Mouse (Mus musculus) cerebellum, postnatal 36 days (tissue): Measurements from ENCODE around the gene Dlgap1.

ENCODE experiments used
- DNase-seq, 2 experiments: peaks; one replicate each; pipeline ENCODE4 v3.0.0; 2021 to 2022; ENCODE audit warnings: mixed read lengths in 2 of 2

Gene Dlgap1

DNA sequence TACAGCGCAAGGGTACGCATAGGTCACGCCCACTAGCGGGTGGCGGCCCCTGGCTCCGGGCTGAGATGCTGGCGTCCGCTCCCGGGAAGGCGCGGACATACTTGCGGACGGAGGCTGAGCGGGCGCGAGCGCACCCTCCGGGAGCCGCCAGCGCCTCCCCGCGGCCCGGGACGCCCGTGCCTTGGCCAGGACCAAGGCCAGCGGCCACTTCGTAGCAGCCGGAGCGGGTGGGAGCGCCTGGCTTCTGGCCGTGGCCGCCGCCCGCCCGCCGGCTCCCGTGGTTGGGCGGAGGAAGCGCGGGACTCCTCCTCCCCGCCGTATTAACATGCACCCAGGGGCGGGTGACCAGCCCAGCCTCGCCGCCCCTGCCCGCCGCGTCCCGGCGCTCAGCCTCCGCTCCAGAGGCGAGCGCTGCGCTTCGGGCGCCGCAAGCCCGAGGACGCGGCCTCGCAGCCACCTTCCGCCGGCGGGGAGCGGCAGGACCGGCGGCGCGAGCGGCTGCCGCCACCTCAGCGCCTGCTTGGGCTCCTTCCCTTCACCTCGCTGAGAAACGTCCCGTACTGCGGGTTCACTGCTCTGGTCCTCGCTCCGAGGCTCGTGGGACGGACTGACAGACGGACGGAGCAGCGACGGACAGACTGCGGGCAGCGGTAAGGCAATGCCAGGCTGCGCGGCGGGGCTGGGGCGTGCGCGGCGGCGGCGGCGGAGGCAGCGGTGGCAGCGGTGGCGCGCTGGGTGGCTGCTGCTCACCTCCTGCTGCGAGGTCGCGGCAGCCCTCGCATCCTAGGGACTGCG, at the start of gene Dlgap1:
Gene Dlgap1 (plus strand): TSS at position 53 of the 795 bp plus-strand sequence.
- peak; percentile 81 to 88 for DNase-seq

- no peak for DNase-seq
Observed at GRCm38 (mm10) chr17:69954936-69955335, 13.9 kb upstream of the Dlgap1 start.

- peak; percentile 51 to 53 for DNase-seq
Observed at GRCm38 (mm10) chr17:69969816-69970750, 1.2 kb downstream of the Dlgap1 start.

DNA sequence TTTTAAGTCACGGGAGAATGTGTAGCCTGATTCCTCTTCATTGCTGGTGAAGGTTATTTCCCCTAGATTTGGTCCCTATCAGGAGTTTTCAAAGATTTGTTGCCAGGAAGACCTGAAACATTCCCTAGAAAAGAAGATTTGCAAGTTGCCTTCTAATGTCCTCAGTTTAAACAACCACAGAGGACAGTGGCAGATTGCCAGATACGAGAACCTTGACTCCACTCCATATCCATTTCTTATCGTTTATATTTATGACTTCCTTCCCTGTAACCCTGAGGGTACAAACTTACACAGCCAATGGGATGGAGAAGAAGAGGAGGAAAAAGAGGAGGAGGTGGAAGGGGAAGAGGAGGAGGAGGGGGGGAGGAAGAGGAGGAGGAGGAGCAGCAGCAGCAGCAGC, 4.2 kb downstream of the Dlgap1 start:
- DNase-seq: no peak

GRCm38 (mm10) chr17:69973991-69974390, 5.1 kb downstream of the Dlgap1 start:
- DNase-seq: peak; percentile 19 to 33

- DNase-seq: no peak
Observed at GRCm38 (mm10) chr17:69982236-69982923, 13.5 kb downstream of the Dlgap1 start.

DNA sequence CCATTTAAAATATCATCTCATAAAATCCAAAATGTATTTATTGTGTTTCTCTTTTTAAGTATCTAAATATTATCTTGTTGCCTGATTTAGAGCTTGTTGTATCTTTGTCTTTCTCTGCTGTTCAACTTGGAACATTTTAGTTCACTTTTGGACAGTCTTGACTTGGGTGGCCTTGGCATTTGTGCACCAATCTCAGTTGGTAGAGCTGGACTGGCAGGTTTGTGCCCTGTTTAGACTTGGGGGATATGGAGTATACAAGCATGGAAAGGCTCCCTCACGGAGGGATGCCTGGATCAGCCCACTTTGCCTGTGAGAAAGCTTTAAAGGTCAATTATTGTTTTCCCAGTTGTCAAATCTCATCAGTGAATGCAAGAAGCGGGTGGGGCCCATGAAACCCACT, 27.5 kb downstream of the Dlgap1 start:
- DNase-seq: no peak

- peak; percentile 57 to 61 for DNase-seq
Observed at GRCm38 (mm10) chr17:70002026-70002425, 33.2 kb downstream of the Dlgap1 start.

GRCm38 (mm10) chr17:70004628-70005027, 35.8 kb downstream of the Dlgap1 start:
- no peak for DNase-seq

DNA sequence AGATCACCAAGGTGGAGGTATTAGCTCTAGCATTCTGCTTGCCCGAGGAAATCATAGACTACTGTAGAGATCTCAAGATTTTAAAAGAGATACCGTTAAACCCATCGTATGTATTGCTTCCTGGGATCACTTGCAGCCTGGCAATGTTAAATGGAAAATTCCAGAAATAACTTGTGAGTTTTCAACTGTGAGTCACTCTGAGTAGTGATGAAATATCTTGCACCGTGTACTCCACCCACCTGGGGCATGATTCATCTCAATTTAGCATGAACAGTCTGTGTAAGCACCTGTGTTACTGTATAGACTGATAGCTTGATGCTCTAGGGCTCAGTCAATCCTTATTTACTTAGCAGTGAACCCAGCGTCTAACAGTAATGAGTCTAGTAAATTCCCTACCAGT, 38.7 kb downstream of the Dlgap1 start:
- no peak for DNase-seq

DNA sequence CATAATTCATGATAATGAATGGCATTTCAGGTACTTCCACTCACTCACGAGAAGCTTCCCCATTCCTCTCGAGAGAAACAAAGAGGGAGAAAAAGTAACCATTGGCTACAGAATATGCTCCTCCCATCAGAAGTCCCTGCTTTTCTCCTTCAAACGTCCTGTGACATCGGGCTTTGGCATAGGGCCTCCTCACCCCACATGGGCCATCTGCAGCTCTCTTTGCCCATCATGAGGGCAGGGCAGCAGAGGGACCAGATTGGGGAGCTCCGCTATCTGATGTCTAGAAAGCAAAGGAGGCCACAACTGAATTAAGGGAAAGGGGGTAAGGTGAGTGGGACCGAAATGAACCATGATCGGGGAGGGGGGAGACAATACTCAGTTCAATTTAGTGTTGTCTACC, 47.6 kb downstream of the Dlgap1 start:
- peak; percentile 37 to 48 for DNase-seq

DNA sequence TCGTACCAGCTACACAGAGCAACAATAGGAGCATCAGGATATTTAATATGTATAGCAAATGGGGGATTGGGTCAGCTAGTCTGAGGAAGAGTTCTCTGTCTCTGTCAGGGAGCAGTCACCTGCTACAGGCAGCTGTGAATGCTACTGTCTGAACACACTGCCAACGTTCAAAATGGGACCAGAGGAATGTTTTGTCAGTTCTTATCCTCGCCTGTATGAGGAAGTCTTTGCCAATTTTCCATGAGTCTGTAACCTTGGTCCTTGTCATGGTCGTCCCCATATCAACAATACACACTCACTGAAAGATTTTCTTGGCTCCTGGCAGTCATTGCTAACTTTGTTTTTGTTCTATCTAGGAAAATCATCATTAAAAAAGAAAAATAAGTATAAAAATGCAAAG, 51.5 kb downstream of the Dlgap1 start:
- DNase-seq: no peak

DNA sequence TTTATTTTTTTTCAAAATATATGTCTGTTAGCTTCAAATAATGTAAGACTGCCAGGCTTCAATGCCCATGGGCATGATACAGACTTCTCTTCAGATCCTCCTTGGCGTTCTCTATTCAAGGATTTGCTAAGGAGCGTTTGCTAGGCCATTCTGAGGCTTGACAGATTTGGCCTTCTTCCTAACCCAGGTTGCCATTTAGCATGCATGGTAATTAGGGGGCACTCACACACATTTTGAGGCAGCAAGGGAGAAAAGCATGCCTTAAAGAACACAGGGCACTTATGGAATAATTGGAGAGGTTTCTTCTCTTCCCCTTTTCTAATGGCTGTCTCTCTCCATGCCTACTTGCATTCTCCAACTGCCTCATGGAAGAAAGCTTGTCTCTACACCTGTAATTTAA, 53.7 kb downstream of the Dlgap1 start:
- no peak for DNase-seq

DNA sequence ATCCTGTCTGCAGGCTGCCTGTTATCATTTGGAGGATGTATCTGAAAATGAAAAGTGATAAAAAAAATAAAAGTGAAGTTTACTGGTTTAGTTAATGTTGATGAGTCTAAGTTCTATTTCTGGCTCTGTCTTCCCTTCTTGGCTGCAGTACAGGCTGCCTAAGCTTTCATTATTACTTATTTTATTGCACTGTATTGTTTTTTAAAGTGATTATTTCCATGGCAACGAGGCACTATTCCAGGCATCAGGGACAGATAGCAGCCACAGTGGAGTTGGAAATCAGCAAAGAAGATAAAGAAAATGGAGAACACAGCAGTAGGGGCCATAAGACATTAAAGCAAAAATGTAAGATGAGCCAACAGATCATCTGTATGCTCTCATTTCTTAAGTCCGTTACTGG, 66.0 kb downstream of the Dlgap1 start:
- DNase-seq: no peak

DNA sequence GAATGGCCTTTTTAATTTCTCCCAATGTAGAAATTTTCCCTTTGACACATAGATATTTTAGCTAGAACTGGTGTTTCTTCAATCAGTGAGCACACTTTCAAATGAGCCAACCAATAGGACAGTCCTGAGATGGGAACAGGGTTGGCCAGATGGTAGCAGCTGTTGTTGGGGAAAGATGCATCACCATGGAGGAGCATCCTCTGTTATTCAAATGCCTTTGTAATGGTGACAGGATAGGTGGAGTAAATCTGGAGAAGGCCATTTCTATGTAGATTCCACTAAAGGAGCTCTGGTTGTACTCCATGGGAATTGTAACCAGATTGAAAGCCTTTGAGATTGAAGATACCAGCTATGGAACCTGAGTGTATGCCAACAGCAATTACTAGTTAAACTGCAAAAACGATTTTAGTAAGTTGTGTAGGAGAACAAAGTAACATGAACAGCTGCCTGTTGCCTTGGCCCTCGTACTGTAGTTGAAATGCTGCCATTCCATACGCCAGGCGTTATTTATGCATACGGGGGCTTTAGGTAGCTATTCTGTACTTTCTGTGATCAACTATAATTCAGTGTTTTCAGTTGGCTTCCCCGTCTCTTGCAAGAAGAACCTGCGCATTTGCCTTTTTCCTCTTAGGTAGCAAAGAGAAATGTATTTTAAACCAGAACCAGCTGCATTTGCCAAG, 72.0 kb downstream of the Dlgap1 start:
- DNase-seq: no peak

GRCm38 (mm10) chr17:70068281-70068680, 99.4 kb downstream of the Dlgap1 start:
- DNase-seq: no peak

GRCm38 (mm10) chr17:70072066-70072465, 103.2 kb downstream of the Dlgap1 start:
- DNase-seq: peak; percentile 78 to 86

DNA sequence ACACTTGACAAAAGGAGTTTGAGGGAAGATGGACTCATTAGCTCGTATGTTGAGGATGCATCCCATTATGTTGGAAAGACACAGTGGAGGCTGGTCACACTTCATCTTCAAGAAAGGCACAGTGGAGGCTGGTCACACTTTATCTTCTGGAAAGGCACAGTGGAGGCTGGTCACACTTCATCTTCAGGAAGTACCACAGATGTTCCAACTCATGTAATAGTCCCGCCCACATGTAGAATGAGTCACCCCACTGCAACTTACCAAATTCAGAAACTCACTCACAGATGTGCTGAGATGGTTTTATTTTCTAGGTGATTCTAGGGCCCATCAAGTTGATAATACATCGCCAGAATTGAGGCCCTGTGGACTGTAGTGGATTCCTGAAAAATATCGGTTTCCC, 119.3 kb downstream of the Dlgap1 start:
- DNase-seq: no peak

GRCm38 (mm10) chr17:70090737-70091136, 121.9 kb downstream of the Dlgap1 start:
- no peak for DNase-seq

DNA sequence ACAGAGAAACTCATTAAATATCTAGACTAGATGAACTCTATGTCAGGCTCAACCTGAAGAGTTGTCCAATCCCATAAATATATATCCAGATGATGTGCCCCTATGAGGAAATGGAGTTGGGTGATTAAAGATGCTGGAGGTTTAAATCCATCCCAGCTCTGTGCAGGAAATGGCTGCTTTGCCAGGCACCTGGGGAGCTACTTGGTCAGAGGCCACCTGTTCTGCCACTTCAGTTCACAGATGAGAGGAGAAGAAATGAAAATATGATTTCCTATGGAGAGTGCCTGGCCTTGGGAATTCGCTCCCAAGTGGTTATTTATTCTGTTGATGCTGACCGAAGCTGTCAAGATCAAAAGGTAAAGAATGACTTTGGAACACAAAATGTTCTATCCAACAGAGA, 160.3 kb downstream of the Dlgap1 start:
- DNase-seq: peak; percentile 91 to 93

- DNase-seq: no peak
Observed at GRCm38 (mm10) chr17:70169831-70170230, 201.0 kb downstream of the Dlgap1 start.

- DNase-seq: no peak
Observed at GRCm38 (mm10) chr17:70172500-70173036, 203.7 kb downstream of the Dlgap1 start.
